Mouse (Mus musculus) stomach, postnatal 0 days (tissue): ENCODE results near the gene Mmp14. TPM values are rescaled to one million over a fixed set of nuclear protein-coding genes. Genes with fewer than 3 reads are reported as not detected.
A peak's percentile ranks its signal among the peaks of the same experiment; 100 is the strongest.

Experiments
- ATAC-seq: fragments of 200-750 bp; cut with Nextera tagmentation; 2 replicates; pipeline ENCODE4 v1.8.0; 2017; ENCODE audit not compliant: low FRiP score, low TSS enrichment
- DNase-seq: peaks from one replicate; pipeline ENCODE4 v3.0.0-alpha.2; 2016; ENCODE audit warnings: low spot score
- H3K27ac ChIP-seq: fragments of 300-500 bp; sonication (generic); replicated peaks from 2 replicates; pipeline ENCODE4 v1.5.1; 2014; ENCODE audit warnings: mild to moderate bottlenecking, control low read depth
- H3K27me3 ChIP-seq: fragments of 300-500 bp; sonication (generic); 2 replicates; pipeline ENCODE4 v1.6.1; 2014; ENCODE audit warnings: low read length; ENCODE audit not compliant: control insufficient read depth, insufficient read depth
- H3K36me3 ChIP-seq: fragments of 300-500 bp; sonication (generic); 2 replicates; pipeline ENCODE4 v1.6.1; 2014; ENCODE audit warnings: low read length, mixed read lengths; ENCODE audit not compliant: control insufficient read depth, insufficient read depth
- H3K4me1 ChIP-seq: fragments of 300-500 bp; sonication (generic); replicated peaks from 2 replicates; pipeline ENCODE4 v1.6.1; 2014; ENCODE audit warnings: antibody characterized with exemption; ENCODE audit not compliant: control insufficient read depth, insufficient read depth
- H3K4me2 ChIP-seq: fragments of 300-500 bp; sonication (generic); replicated peaks from 2 replicates; pipeline ENCODE4 v1.6.1; 2014; ENCODE audit warnings: low read depth, mild to moderate bottlenecking, control low read depth, moderate library complexity
- H3K4me3 ChIP-seq: fragments of 300-500 bp; sonication (generic); 2 replicates; pipeline ENCODE4 v1.5.1; 2014; ENCODE audit warnings: low read depth, low read length, control low read depth
- H3K9ac ChIP-seq: fragments of 300-500 bp; sonication (generic); 2 replicates; pipeline ENCODE4 v1.6.1; 2014; ENCODE audit warnings: mild to moderate bottlenecking, low read length, control low read depth, mixed read lengths
- H3K9me3 ChIP-seq: fragments of 300-500 bp; sonication (generic); 2 replicates; pipeline ENCODE4 v1.6.1; 2016; ENCODE audit warnings: low read length; ENCODE audit not compliant: control insufficient read depth
- CTCF ChIP-seq: IDR thresholded peaks from 2 replicates; pipeline ENCODE4 v1.5.1; 2016; ENCODE audit warnings: antibody characterized with exemption, low read depth, mild to moderate bottlenecking, moderate library complexity
- EP300 ChIP-seq: optimal IDR thresholded peaks from 2 replicates; pipeline ENCODE3; 2016; ENCODE audit warnings: antibody characterized with exemption
- WGBS: fragments of 180-500 bp; shearing (Covaris S2); extraction: QIAGEN DNeasy Blood & Tissue Kit; methylation state at CpG from one replicate; pipeline ENCODE4 v1.1.7; 2014; 5-methylcytosine and 5-hydroxymethylcytosine counted together
- polyA plus RNA-seq: library from polyadenylated mRNA; unstranded; fragments of >200 nt; fragmentation: Nextera tagmentation; extraction: Ambion mirVana; gene quantifications from 2 replicates; pipeline ENCODE4 v1.2.1, GENCODE M21; 2015

Mmp14 gene
- polyA plus RNA-seq, 1 experiment from 2014 or later = 63.9 TPM

- Histone ChIP-seq H3K9me3 (no peaks in the 10 kb centered on the region), H3K4me1 (no peaks in the 10 kb centered on the region), H3K9ac (no peak overlapping the region), H3K36me3 (no peaks in the 10 kb centered on the region), H3K27me3 (no peaks in the 10 kb centered on the region), H3K27ac (no peak overlapping the region), H3K4me3 (no peak overlapping the region), H3K4me2 (no peak overlapping the region)
- ATAC-seq (no peak), DNase-seq (no peak)
- 65% methylated on average over 7 of the region's 7 CpGs for WGBS
- TF ChIP-seq CTCF (no peak), EP300 (no peak)
Measured at GRCm38 (mm10) chr14:54398528-54398916, 32.9 kb upstream of the Mmp14 start.

- no peaks in the 10 kb centered on the region for H3K4me1 ChIP-seq
- no peak overlapping the region for H3K4me3 ChIP-seq
- no peak for DNase-seq
- no peak overlapping the region for H3K27ac ChIP-seq
- H3K36me3 ChIP-seq = no peaks in the 10 kb centered on the region
- no peaks in the 10 kb centered on the region for H3K9me3 ChIP-seq
- H3K9ac ChIP-seq = no peak overlapping the region
- no peak overlapping the region for H3K4me2 ChIP-seq
- H3K27me3 ChIP-seq = no peaks in the 10 kb centered on the region
- no peak for ATAC-seq
- WGBS = 45% methylated on average over 8 of the region's 8 CpGs
- no peak for TF ChIP-seq EP300
Measured at GRCm38 (mm10) chr14:54398921-54399382, 32.5 kb upstream of the Mmp14 start.

- Histone ChIP-seq H3K4me3 (no peak overlapping the region), H3K9ac (no peak overlapping the region), H3K9me3 (no peaks in the 10 kb centered on the region), H3K36me3 (no peaks in the 10 kb centered on the region), H3K27me3 (no peaks in the 10 kb centered on the region), H3K4me2 (no peak overlapping the region), H3K27ac (no peak overlapping the region), H3K4me1 (no peaks in the 10 kb centered on the region)
- TF ChIP-seq EP300 = no peak
- WGBS = 28% methylated on average over 3 of the region's 3 CpGs
- DNase-seq (no peak), ATAC-seq (no peak)
Measured at GRCm38 (mm10) chr14:54401723-54402122, 29.7 kb upstream of the Mmp14 start.

- H3K27ac ChIP-seq = 0 out of 2 replicates have a peak overlapping the region, but pooled peaks have one; percentile 24
- H3K9ac ChIP-seq = no peak overlapping the region; the same call in 1 of the 2 replicates
- H3K27me3 ChIP-seq = no peaks in the 10 kb centered on the region
- DNase-seq (peak; percentile 39), ATAC-seq (no peak)
- peaks cover 7% of the 10 kb centered on the region; the same call in 1 of the 2 replicates for H3K4me1 ChIP-seq
- 0 out of 2 replicates have a peak overlapping the region, but pooled peaks have one; percentile 4 for H3K4me3 ChIP-seq
- H3K36me3 ChIP-seq = no peaks in the 10 kb centered on the region
- H3K4me2 ChIP-seq = peak overlapping the region; percentile 44; the same call in 1 of the 2 replicates
- no peaks in the 10 kb centered on the region for H3K9me3 ChIP-seq
- TF ChIP-seq EP300 = no peak
- TF ChIP-seq CTCF = peak; percentile 44
- WGBS = 83% methylated on average over 25 of the region's 25 CpGs
Measured at GRCm38 (mm10) chr14:54408336-54409056, 22.9 kb upstream of the Mmp14 start.

GRCm38 (mm10) chr14:54409057-54409645, 22.3 kb upstream of the Mmp14 start:
- TF ChIP-seq EP300 = no peak
- TF ChIP-seq CTCF = no peak
- peak overlapping the region; percentile 44 for H3K4me2 ChIP-seq
- H3K36me3 ChIP-seq = no peaks in the 10 kb centered on the region
- peak overlapping the region; percentile 87 for H3K27ac ChIP-seq
- H3K9ac ChIP-seq = no peak overlapping the region; the same call in 1 of the 2 replicates
- H3K4me3 ChIP-seq = no peak overlapping the region
- peak; percentile 16 for DNase-seq
- WGBS = 64% methylated on average over 7 of the region's 7 CpGs
- peaks cover 13% of the 10 kb centered on the region for H3K4me1 ChIP-seq
- ATAC-seq = no peak
- H3K27me3 ChIP-seq = no peaks in the 10 kb centered on the region
- no peaks in the 10 kb centered on the region for H3K9me3 ChIP-seq
